Mouse (Mus musculus): ENCODE data around the gene Kcne3. TPM values are rescaled to one million over a fixed set of nuclear protein-coding genes. Genes with fewer than 3 reads are reported as not detected.

Kcne3 gene
- 1.2 and 1.7 TPM in 2 replicates for polyA plus RNA-seq (2015; fragmentation: Nextera tagmentation; extraction: Ambion mirVana)

DNA sequence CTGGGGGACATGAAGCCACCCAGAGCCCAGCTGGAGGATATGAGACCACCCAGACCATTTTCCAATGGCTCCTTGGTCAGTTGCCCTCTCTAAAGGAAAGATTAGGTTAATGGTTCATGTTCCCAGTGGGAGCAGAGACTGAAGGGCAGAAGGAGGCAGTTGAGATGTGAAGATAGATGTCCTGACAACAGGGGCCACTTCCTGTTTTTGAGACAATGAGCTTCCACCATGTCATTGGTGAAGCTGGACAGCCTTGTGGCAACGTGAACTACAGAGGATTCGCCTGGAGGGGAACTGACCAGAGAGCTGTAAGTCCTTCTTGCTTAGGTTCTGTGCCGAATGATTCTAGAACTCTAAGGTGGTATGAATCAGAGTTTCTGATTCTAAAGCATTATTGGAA, at the start of gene Kcne3:
Kcne3 (plus strand) TSS at position 234 of the 400 bp plus-strand sequence.
- ATAC-seq: no peak
- 81% methylated on average over 3 of the region's 3 CpGs for WGBS
- Histone ChIP-seq H3K4me2 (replicated peaks) (no peak within 1 kb of the TSS), H3K27me3 (peaks cover 55% of the 10 kb centered on the region), H3K9me3 (no peaks in the 10 kb centered on the region), H3K9ac (replicated peaks) (no peak within 1 kb of the TSS), H3K4me3 (replicated peaks) (no peak within 1 kb of the TSS), H3K4me1 (replicated peaks) (peaks cover 13% of the 10 kb centered on the region), H3K36me3 (no peaks in the 10 kb centered on the region), H3K27ac (no peak within 1 kb of the TSS)

DNA sequence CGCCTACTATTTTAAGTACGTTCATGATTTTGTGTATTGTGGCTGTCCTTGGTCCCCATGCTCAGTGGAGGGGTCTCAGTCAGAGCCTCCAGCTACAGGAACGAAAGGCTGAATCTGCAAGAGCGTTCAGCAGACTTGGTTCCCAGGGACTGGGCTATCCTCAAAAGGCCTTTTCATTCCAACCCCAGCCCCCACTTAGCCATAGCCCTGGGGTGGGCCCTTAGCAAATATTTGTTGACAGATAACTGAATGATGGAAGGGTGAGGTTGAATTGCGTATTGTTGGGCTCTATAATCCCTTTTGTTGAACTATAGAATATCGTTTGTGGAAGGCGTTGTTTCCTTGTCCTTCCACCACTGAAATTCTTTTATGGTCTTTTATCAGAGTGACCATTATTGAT, 49.8 kb upstream of the Kcne3 start:
- no peaks in the 10 kb centered on the region for H3K9me3 ChIP-seq

DNA sequence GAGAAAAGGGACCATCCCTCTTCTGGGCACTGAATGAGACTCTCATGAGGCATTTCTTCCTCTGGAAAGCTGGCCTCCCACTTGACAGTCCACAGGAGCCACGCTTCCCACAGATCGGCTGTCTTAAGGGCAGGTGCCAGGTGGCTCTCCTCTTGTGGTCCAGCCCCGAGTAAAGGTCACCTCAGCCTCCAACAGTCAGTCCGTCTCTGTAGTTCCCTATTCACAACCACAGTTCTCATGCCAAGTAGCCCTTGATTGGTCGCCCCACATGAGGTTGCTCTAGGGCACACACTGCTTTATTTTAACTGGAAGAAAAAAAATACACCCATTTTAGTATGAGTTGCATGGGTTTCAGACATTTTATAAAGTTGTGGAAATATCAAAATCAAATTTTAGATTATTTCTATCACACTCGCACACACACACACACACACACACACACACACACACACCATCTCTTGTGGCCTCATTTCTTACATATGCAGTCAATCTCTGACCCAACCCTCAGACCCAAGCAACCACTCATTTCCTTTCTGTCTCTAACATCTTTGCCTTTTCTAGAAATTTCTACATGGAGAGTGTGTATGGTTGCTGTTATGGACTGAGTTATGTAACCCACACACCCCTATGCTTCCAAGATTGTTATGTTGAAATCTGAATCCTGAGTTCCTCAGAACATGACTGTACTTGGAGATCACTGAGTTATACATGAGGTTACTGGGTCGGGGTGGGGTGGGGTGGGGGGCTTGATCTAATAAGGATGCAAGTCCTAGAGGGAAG, 47.9 kb upstream of the Kcne3 start:
- Histone ChIP-seq H3K27me3 (no peaks in the 10 kb centered on the region), H3K27ac (no peak overlapping the region), H3K36me3 (no peaks in the 10 kb centered on the region), H3K4me1 (replicated peaks) (no peaks in the 10 kb centered on the region), H3K4me3 (replicated peaks) (no peak overlapping the region), H3K9me3 (no peaks in the 10 kb centered on the region), H3K4me2 (replicated peaks) (no peak overlapping the region), H3K9ac (replicated peaks) (no peak overlapping the region)
- ATAC-seq: no peak
- 93% methylated on average over 7 of the region's 7 CpGs for WGBS

More for the DNA sequence above, 49.8 kb upstream of the Kcne3 start:
- no peak overlapping the region for H3K9ac ChIP-seq (replicated peaks)
- no peak overlapping the region for H3K4me2 ChIP-seq (replicated peaks)
- no peak overlapping the region for H3K27ac ChIP-seq
- WGBS: 80% methylated on average over 7 of the region's 7 CpGs
- ATAC-seq: no peak
- H3K4me3 ChIP-seq (replicated peaks): no peak overlapping the region
- H3K27me3 ChIP-seq: no peaks in the 10 kb centered on the region
- H3K36me3 ChIP-seq: no peaks in the 10 kb centered on the region
- peaks cover 6% of the 10 kb centered on the region for H3K4me1 ChIP-seq (replicated peaks)

DNA sequence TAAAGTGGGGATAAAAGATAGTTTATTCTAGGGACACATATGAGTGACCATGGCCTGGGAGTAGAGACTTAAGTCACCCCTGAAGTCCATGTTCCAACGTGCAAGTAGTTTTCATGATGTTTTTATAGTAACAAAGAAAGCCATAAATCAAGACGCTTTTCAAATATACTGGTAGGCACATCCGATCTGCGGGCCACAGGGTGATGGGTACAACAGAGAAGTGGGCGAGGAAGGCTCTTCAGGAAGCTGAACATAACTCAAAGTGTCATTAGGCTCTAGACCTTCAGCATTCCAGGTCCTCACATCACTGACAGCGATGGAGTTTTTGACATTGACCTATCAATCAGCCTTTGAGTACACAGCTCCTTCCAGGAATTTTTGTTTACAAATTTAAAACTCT, 45.7 kb upstream of the Kcne3 start:
- WGBS: 80% methylated on average over 6 of the region's 6 CpGs

DNA sequence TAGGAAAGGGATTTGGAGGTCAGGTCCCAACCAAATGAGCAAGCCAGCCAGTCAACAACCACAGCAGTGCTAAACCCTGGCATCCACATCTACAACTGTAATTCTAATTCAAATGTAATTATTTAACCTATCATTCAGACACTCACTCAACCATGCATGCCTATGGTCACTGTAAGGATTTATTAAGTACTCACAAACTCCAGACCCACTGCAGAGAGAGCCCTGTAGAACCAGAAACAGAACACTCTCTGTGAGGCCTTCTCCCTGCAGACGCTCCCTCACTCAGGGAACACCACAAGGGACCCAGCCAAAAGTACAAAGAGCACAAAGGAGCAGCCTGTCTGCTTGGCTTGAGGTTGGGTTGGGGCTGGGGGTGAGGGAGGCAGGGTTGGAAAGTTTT, 43.9 kb upstream of the Kcne3 start:
- H3K9ac ChIP-seq (replicated peaks): no peak overlapping the region
- no peak overlapping the region for H3K4me2 ChIP-seq (replicated peaks)
- H3K27ac ChIP-seq: no peak overlapping the region
- H3K4me3 ChIP-seq (replicated peaks): no peak overlapping the region
- H3K4me1 ChIP-seq (replicated peaks): no peaks in the 10 kb centered on the region
- H3K36me3 ChIP-seq: no peaks in the 10 kb centered on the region
- ATAC-seq: no peak
- no peaks in the 10 kb centered on the region for H3K27me3 ChIP-seq
- 69% methylated on average over 1 of the region's 1 CpGs for WGBS
- H3K9me3 ChIP-seq: no peaks in the 10 kb centered on the region

More for the DNA sequence above, 45.7 kb upstream of the Kcne3 start:
- no peaks in the 10 kb centered on the region for H3K9me3 ChIP-seq
- H3K27ac ChIP-seq: no peak overlapping the region
- no peak overlapping the region for H3K4me2 ChIP-seq (replicated peaks)
- H3K36me3 ChIP-seq: no peaks in the 10 kb centered on the region
- no peak for ATAC-seq
- H3K9ac ChIP-seq (replicated peaks): no peak overlapping the region
- H3K4me1 ChIP-seq (replicated peaks): no peaks in the 10 kb centered on the region
- H3K4me3 ChIP-seq (replicated peaks): no peak overlapping the region
- H3K27me3 ChIP-seq: no peaks in the 10 kb centered on the region

DNA sequence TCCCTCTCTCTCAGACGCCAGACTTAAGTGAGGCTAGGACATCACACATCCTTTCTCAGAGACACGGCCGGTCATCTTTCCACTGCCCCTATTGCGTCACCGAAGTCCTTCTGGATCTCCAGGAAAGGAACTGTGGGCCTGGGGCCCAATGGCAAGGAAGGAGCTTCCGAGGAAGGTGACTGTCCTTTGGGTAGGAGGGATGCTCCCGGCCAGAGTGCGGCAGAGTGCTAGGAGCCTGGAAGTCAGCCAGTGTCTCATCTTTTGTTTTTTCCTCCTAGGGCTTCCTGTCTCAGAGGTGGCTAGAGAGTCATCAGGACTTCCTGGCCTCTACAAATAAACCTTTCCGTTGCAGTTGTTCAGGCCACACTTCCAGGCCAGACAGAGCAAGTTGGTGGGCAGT, 39.3 kb upstream of the Kcne3 start:
- WGBS: 90% methylated on average over 9 of the region's 9 CpGs
- no peak for ATAC-seq

DNA sequence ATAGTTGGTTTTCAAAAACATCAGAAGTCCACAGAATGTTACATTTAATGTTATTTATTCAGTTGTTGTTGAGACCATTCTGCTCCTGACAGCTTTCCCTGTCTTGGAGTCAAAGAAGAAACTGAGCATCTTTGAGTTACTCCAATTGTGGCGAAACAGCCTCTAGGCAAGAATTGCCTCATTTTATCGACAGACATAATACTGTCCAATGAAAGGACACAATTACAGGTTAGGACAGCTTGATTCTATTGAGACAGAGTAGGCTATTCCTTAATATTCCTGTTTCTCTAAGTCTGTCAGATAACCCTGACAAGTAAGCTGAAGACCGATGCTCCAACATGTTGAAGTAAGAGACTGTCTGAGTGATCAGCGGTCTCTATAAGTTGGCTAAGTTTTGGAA, 38.2 kb upstream of the Kcne3 start:
- Histone ChIP-seq H3K27me3 (no peaks in the 10 kb centered on the region), H3K27ac (no peak overlapping the region), H3K4me2 (replicated peaks) (no peak overlapping the region), H3K4me1 (replicated peaks) (no peaks in the 10 kb centered on the region), H3K9me3 (no peaks in the 10 kb centered on the region), H3K4me3 (replicated peaks) (no peak overlapping the region), H3K36me3 (no peaks in the 10 kb centered on the region), H3K9ac (replicated peaks) (no peak overlapping the region)
- WGBS: 95% methylated on average over 4 of the region's 4 CpGs
- ATAC-seq: no peak

More for the DNA sequence above, 39.3 kb upstream of the Kcne3 start:
- H3K27ac ChIP-seq: no peak overlapping the region
- no peak overlapping the region for H3K4me3 ChIP-seq (replicated peaks)
- H3K4me1 ChIP-seq (replicated peaks): no peaks in the 10 kb centered on the region
- H3K9me3 ChIP-seq: no peaks in the 10 kb centered on the region
- H3K36me3 ChIP-seq: no peaks in the 10 kb centered on the region
- H3K4me2 ChIP-seq (replicated peaks): no peak overlapping the region
- no peaks in the 10 kb centered on the region for H3K27me3 ChIP-seq
- H3K9ac ChIP-seq (replicated peaks): no peak overlapping the region

DNA sequence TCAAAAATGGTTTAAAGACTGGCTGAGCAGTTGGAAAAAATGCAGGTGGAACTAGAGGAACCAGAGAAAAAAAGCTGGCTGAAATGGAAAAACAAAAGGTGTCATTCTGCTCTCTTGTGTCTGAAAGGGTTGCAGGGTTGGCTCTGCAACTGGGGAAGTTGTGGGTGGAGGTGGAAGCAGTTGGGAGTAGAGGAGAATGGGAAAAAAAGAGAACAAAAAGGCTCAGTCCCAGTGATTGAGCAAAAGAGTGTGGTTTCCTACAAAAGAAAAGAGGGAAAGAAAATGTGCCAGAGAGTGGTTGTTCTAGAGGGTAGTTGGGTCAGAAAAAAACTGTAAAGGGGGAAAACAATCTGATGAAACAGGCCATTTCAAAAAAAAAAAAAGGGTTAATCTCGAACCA, 35.7 kb upstream of the Kcne3 start:
- Histone ChIP-seq H3K4me3 (replicated peaks) (no peak overlapping the region), H3K36me3 (no peaks in the 10 kb centered on the region), H3K27ac (no peak overlapping the region), H3K4me2 (replicated peaks) (no peak overlapping the region), H3K9me3 (no peaks in the 10 kb centered on the region), H3K9ac (replicated peaks) (no peak overlapping the region), H3K4me1 (replicated peaks) (no peaks in the 10 kb centered on the region), H3K27me3 (no peaks in the 10 kb centered on the region)
- no peak for ATAC-seq
- WGBS: 82% methylated on average over 1 of the region's 1 CpGs

DNA sequence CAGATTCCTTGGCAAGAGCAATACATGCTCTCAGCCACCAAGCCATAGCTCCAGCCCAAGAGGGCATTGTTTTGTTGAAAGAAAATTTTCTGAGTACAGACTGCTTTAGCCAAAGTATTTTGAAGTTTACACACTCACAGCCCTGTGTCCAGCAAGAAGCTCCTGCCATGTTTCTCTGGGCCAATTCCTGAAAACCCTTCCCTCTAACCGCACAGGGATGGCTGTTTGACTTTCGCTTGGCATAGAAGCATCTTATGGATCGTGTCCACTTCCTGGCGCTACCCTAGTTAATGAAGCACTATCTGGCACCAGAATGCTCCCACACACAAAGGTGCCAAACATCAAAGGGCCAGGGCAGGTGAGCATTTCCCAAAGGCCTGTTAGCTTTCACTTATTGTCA, 27.7 kb upstream of the Kcne3 start:
- Histone ChIP-seq H3K27me3 (0 out of 2 replicates have a peak, but pooled peaks cover 4% of the 10 kb centered on the region), H3K9me3 (no peaks in the 10 kb centered on the region), H3K27ac (no peak overlapping the region), H3K4me3 (replicated peaks) (no peak overlapping the region), H3K4me2 (replicated peaks) (no peak overlapping the region), H3K9ac (replicated peaks) (no peak overlapping the region), H3K4me1 (replicated peaks) (no peaks in the 10 kb centered on the region), H3K36me3 (no peaks in the 10 kb centered on the region)
- no peak for ATAC-seq
- 95% methylated on average over 4 of the region's 4 CpGs for WGBS

DNA sequence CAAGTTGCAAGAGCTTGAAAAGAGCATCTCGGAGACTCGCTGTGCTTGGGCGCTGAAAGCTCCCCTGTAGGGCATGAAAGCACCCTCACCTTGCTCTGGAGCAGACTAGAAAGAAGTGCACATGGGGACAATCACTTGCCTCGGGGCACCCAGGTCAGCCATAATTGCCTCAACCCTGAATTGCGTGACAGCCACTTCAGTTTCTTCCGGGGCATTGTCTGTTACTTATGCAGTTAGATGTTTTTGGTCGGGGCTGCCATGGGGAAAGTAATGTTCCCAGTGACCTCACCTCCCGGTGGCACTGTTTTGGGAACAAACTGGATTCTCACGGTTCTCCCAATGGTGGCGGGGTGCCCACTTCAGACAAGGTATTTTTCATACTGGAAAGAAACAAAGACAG, 26.2 kb upstream of the Kcne3 start:
- Histone ChIP-seq H3K36me3 (no peaks in the 10 kb centered on the region), H3K4me2 (replicated peaks) (no peak overlapping the region), H3K27me3 (0 out of 2 replicates have a peak, but pooled peaks cover 4% of the 10 kb centered on the region), H3K27ac (no peak overlapping the region), H3K4me3 (replicated peaks) (no peak overlapping the region), H3K4me1 (replicated peaks) (no peaks in the 10 kb centered on the region), H3K9ac (replicated peaks) (no peak overlapping the region), H3K9me3 (no peaks in the 10 kb centered on the region)
- no peak for ATAC-seq
- 68% methylated on average over 10 of the region's 10 CpGs for WGBS

DNA sequence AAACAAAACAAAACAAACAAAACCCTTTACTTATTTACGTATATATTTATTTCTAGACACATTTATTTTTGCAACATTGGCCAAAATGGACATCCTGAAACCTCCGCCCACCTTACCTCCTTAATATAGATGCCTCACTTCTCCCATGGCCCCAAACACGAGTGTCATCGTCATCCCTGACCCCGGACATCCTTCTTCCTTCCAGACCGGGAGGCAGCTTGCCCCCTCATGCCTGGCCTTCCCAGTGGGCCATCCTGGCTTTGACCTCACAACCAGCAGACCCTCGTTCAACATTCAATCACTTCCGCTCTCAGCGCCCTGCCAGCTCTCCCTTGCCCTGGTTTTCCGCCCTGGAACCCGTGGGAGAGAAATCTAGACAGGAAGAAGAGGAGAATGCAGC, 25.7 kb upstream of the Kcne3 start:
- WGBS: 86% methylated on average over 11 of the region's 11 CpGs
- H3K27me3 ChIP-seq: 0 out of 2 replicates have a peak, but pooled peaks cover 4% of the 10 kb centered on the region
- no peak overlapping the region for H3K4me2 ChIP-seq (replicated peaks)
- no peak overlapping the region for H3K27ac ChIP-seq
- no peak for ATAC-seq
- no peak overlapping the region for H3K9ac ChIP-seq (replicated peaks)
- no peaks in the 10 kb centered on the region for H3K36me3 ChIP-seq
- no peaks in the 10 kb centered on the region for H3K9me3 ChIP-seq
- no peak overlapping the region for H3K4me3 ChIP-seq (replicated peaks)
- no peaks in the 10 kb centered on the region for H3K4me1 ChIP-seq (replicated peaks)

DNA sequence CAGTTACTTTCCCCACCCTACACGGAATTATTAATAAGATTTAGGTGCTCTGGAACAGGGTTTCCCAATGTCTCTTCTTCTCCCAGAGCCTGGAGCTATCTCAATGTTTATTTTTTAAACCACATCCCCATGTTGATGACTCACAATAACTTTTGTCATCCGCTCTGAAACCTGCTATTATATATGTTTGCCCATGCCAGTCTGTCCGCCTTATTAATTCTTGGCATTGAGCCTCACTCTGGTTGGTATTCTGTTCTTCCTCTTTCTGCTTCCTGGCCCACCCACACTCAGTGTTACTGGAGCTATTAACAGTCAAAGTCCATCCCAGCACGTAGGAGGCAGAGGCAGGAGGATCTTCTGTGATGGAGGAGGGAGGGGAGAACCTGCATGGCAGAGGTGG, 18.6 kb upstream of the Kcne3 start:
- Histone ChIP-seq H3K9me3 (no peaks in the 10 kb centered on the region), H3K27ac (no peak overlapping the region), H3K9ac (replicated peaks) (no peak overlapping the region), H3K4me3 (replicated peaks) (no peak overlapping the region), H3K36me3 (no peaks in the 10 kb centered on the region), H3K27me3 (peaks cover 8% of the 10 kb centered on the region; the same call in 1 of the 2 replicates), H3K4me2 (replicated peaks) (no peak overlapping the region), H3K4me1 (replicated peaks) (peaks cover 5% of the 10 kb centered on the region)
- WGBS: 81% methylated on average over 4 of the region's 4 CpGs
- ATAC-seq: no peak
